Mouse (Mus musculus) hindbrain, embryonic 15.5 days (tissue): ENCODE results near the gene Odf3l1. TPM values are rescaled to one million over a fixed set of nuclear protein-coding genes. Genes with fewer than 3 reads are reported as not detected.

Source experiments
- polyA plus RNA-seq: library from polyadenylated mRNA; unstranded; fragments of >200 nt; fragmentation: Nextera tagmentation; extraction: Ambion mirVana; gene quantifications from 2 replicates; pipeline ENCODE4 v1.2.1, GENCODE M21; 2015

The Odf3l1 gene
- polyA plus RNA-seq, 1 experiment from 2014 or later, result 0.12 TPM

Other genes starting within 250 kb of the Odf3l1 start
- 71.8 and 93.4 TPM in 2 replicates for gene Lingo1, start 68.2 kb downstream of the Odf3l1 start, polyA plus RNA-seq
- gene Cspg4, start 354 bp upstream of the Odf3l1 start, polyA plus RNA-seq, result 8.1 and 8.6 TPM in 2 replicates
- gene Snx33, start 63.7 kb upstream of the Odf3l1 start, polyA plus RNA-seq, result 2.8 and 3.1 TPM in 2 replicates
- gene Imp3, start 72.8 kb upstream of the Odf3l1 start, polyA plus RNA-seq, result 70.5 and 70.7 TPM in 2 replicates
- 27.6 and 27.8 TPM in 2 replicates for gene Snupn, start 86.2 kb upstream of the Odf3l1 start, polyA plus RNA-seq
- 25.4 and 30.1 TPM in 2 replicates for gene Ptpn9, start 130.2 kb upstream of the Odf3l1 start, polyA plus RNA-seq
- gene Sin3a, start 207.4 kb upstream of the Odf3l1 start, polyA plus RNA-seq, result 22.5 and 23.2 TPM in 2 replicates